Mouse (Mus musculus): ENCODE measurements around the gene Nav3.
"Not testable (repeated sequence)": the region's sequence is repeated elsewhere in the genome, so short reads cannot be mapped to it uniquely, and the experiment has no call there.

Nav3 gene

DNA sequence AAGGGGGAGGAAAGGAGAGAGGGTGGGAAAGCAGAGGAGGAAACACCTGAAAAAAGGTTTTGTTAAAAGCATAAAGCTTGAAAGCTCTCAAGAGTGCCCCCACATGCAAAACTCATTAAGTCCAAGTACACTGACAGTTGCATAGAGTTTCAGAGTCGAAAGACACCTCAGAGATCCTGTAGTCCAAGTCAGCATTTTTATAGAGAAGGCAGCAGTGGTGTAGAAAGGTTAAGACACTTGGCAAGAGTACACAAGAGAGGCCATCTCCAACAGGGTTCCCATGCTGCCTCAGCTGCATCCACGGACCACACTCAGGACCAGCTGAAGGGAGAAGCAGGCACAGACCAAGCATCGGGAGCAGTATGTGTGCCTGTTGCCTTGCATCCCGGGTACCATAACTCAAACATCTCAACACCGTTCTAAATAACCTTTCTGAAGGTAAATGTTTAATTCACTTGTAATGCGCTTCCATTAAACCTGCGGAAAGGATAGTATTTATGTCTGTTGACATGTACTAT, 421.4 kb downstream of the Nav3 start:
- no peak for DNase-seq

DNA sequence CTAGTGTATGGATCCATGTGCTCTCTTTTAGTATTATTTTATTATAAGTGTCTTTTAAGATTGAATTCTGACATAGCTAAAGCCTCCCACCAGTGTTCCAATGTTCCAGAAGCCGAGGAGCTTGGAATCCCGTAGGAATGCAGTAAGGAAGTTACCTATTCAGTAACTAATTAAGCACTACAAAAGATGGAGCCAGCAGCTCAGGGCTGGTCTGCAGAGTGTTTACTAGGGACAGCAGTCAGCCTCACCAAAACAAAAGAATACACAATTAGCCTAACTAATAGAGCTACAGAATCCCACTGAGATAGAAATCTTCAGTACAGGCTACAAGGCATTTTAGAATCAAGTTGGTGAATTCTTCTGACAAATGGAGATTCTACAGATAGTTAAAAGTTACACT, 431.1 kb downstream of the Nav3 start:
- not testable (repeated sequence) for DNase-seq

- DNase-seq, result no peak
Measured at GRCm38 (mm10) chr10:110022100-110022499, 433.9 kb downstream of the Nav3 start.

DNA sequence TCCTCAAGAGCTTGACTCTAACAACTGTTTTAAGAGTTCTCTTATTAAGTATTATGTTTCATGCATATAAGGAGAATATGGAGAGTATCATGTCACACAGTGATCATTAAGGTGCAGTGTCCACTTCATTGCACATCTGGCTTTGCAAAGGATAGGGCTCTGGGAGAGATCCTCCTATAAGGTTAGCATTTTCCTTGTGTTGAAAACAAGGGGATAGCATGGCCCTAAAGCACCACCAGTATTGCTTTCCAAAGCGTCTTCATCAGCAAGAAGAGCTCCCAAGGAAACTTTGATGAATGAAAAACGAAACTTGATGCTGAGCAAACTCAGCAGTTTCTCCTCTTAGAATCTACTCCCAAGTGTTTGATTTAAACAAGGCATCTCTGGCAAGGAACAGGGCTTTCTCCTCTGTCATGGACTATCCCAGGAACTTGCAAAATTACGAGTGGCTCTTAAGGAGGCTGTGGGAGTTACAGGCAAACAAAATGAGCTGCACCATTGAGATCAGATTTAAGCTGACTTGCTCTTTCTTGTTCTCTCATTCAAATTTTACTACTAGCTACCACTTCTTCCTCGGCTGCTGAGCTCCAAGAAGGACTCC, 436.6 kb downstream of the Nav3 start:
- DNase-seq, result no peak

DNA sequence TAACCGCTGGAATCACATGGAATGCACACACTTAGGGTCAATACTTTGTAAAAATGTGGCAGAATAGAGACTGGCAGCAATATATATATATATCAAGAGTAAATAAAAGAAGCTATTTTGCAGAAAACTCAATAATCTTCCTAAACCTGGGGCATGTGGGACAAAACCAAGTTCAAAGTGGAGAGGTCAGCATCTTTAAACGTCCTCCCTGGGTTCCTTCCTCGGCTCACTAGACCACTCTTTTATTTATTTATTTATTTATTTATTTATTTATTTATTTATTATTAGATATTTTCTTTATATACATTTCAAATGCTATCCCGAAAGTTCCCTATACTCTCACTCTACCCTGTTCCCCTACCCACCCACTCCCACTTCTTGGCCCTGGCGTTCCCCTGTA, 454.7 kb downstream of the Nav3 start:
- not testable (repeated sequence) for DNase-seq

GRCm38 (mm10) chr10:110000755-110001247, 455.2 kb downstream of the Nav3 start:
- peak; percentile 70 for DNase-seq

DNA sequence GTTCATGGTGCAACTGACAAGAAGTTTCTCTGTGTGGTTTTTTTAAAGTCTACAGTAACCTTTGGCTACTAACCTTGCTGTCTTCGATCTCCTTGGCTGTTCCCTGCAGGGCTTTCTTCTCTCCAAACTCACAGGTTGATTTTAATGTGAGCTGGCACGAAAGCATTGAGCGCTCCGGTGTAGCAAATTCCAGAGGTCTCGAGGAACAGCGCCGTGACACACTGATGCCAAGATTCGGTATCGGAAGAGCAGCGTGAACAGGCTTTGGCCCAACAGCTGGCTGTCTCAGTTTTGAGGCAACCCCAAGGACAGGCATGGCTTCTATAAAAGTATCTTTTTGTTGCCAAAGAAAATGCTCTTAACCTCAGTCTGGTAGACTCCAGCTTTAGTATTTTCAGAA, 456.1 kb downstream of the Nav3 start:
- peak; percentile 24 for DNase-seq

DNA sequence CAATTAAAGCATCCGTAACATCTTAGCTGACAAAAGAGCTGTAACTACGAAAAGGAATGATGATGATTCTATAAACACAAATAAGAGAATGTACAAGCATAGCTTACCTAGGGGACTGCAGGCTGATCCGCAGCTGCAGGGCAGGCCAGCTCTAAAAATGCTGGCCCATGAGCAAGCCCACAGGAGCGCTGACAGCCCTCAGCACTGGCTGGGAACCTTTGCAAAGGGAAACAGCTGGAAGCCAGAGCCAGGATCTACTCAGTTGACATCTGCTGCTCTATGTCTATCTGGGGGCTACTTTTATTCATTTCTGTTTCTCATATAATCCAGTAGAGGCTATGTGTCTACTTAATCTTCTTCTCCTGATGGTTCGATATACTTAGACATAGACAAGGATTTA, 461.7 kb downstream of the Nav3 start:
- no peak for DNase-seq

DNA sequence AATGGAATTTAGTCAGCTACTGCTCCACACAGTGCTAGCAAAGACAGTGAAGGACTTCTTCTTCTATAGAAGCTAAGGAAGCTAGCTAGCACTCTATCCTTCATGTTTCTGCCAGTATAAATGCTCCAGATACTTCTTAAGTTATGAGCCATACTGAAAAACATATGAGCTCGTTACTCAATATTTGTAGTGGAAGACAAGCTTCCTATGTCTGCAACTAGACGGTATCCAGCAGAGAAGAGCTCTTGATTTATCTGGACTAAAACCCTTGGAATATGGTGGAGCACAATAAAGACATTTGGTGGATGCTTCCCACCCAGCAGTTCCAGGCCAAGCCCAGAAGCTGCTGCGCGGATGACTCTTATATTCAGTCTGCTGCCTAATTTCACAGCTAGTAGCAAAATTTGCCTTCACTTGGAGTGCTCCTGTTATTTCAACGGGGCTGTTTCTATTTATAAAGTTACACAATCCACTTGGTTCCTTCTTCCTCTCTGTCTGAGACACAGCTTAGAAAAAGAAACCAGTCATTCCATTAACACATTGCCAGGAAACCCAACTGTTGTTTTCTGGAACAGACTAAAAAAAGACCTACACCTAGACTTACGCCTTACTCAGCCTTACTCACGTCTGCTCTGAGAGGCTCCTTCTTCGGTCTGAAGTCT, 470.0 kb downstream of the Nav3 start:
- DNase-seq, result no peak

DNA sequence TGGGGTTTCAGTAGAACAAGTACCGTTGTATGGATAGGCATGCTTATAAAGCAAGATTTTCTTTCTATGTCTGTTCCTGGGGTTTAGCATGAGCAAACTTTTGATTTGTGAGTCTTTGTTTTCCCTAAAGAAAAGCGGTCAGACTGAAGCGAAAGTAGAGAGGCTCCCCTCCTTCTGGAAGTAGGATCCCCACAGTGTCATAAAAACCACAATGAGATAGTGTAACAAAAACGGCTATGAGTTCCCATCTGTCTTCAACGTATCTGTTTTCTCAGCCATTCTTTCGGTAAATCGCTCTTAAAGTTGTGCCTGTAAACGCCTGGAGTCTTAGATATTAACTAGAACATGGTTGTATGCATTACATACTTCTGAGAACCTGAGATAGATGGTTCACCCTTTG, 479.7 kb downstream of the Nav3 start:
- no peak for DNase-seq

DNA sequence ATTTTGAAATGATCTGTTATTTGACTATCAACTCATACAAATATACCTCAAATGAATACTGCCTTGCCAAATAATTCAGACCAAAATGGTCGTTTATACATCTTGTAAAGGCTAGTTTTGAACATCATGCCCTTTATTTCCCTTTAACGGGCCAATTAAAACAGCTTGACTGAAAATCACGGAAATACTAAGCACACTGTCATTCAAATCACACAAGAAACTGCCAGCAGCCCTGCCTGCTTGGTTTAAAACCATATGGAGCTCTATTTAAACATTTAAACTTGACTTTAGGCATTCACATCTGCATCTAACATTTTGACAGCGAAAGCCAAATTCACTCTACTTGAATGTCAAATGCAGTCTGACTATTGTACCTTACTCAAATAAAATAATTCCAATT, 481.8 kb downstream of the Nav3 start:
- no peak for DNase-seq

- no peak for DNase-seq
Measured at GRCm38 (mm10) chr10:109973483-109973882, 482.5 kb downstream of the Nav3 start.

GRCm38 (mm10) chr10:109950296-109950695, 505.7 kb downstream of the Nav3 start:
- no peak for DNase-seq

- no peak for DNase-seq
Measured at GRCm38 (mm10) chr10:109929319-109929622, 526.7 kb downstream of the Nav3 start.

- DNase-seq, result peak; percentile 15
Measured at GRCm38 (mm10) chr10:109928547-109929318, 527.3 kb downstream of the Nav3 start.

DNA sequence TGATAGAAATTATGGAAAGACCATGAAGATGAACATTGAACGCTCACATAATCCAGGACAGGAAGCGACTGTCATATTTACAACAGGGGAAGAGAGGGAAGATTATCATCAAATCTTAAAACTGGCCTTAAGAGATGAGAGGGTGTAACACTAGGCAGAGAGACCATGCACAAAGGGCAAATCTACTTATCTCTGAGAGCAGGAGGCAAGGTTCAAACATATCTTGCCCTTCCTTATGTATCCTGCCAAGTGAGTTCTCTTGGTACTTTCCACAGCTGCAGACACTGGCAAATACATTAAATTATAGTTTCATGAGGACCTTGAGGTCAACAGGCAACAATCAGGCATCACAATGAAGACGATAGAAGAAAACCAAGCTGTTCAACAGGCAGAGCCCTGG, 529.9 kb downstream of the Nav3 start:
- no peak for DNase-seq

DNA sequence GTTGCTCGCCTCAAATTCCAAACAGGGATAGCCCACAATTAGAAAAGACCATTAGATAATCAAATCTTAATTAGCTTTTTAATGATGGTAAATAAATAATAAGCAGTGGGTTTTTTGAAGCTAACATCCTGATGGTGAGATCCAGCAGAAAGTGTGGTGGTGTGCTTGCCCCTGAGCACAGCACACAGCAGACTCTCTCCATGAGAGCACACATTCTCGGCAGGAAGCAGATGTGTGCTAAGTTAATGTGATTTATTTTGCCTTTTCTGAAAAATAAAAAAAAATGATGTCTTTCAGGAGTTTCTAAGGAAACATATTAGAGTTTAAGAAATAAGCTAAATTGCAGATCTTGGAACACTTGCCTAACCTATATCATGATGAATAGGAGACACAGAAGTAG, 531.9 kb downstream of the Nav3 start:
- DNase-seq, result no peak

DNA sequence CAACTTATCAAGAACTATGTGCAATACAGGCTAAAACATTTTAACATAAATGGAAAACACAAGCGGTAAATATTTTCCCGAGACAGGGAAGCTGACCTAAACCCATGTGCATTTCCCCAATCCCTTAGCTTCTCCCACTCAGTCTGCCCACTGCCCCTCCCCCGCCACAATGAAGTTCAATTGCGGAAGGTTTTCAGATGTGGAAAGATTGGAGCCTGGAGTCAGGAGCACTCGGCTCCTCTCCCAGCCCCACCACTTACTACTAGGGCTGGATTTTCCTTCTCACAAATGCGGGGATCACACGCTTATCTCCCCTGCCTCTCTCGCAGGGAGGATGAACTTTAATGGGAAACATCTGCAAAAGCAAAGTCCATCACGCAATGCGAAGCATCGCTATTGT, 534.6 kb downstream of the Nav3 start:
- DNase-seq, result peak; percentile 20

GRCm38 (mm10) chr10:109920607-109921187, 535.3 kb downstream of the Nav3 start:
- DNase-seq, result peak; percentile 69

DNA sequence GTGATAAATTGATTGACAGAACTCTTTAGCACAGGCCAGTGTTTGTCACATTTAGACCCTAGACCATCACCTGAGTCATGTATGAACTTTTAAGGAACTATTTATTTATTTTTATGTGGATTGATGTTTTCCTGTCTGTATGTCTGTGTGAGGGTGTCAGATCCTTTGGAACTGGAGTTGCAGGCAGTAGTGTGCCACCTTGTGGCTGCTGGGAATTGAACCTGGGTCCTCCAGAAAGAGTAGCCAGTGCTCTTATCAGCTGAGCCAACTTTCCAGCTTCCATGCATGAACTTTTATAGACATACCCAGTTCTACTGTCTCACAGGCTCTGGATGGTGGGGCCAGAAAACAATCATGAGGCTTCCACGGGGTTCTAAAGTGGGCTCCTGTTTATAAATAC, 536.5 kb downstream of the Nav3 start:
- peak; percentile 28 for DNase-seq

GRCm38 (mm10) chr10:109907206-109907605, 548.8 kb downstream of the Nav3 start:
- no peak for DNase-seq

DNA sequence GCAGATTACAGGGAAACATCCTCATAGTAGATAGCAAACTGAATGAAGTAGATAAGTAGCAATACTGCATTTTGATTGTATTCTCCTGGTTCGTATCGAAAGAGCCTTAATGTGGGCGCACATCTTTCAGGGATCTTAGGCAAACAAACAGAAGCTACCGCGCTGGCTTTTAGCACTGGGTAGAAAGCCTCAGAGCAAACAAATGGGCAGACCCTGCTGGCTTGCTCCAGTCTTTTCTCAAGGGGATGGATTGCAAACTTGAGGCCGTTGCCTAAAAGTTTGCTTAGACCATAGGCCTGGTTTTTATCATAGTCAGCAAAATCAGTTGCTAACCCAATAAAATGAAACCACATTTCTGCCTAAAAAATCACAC, 549.6 kb downstream of the Nav3 start:
- DNase-seq, result no peak

DNA sequence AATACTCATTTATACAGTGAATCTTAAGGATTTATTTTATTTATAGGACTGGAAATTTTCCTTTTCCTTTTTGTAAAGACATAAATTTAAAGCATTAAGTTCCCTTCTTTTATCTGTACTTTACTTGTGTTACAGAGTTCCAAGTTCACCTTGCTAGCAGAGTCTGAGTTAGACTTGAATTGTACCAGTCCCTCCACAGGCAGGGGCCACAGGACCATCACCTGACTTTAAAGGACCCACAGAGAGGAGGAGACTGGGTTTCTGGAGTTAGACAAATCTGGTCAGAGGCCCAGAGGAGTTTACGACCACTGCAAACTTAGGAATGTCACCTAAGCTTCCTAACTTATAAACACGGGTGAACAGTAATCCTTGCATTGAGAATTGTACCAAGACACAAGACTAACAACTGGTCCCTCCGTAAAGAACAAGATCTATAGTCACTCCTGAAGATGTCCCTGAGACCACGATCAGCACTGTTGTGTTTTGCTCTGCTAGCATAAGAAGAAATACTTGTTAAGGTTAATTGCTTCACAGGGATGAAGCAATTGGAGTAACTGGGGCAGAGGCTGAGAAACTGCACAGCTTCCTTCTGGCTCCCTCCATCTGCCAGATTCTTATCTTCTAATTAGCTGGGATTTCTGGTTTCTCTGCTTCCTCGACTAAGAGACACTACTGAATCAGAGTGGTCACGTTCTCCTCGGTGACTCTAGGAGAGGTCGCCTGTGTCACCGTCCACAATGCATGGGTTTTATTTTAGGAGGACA, 550.2 kb downstream of the Nav3 start:
- DNase-seq, result no peak
